Mouse (Mus musculus): ENCODE results near the gene Cmip.

Cmip gene

DNA sequence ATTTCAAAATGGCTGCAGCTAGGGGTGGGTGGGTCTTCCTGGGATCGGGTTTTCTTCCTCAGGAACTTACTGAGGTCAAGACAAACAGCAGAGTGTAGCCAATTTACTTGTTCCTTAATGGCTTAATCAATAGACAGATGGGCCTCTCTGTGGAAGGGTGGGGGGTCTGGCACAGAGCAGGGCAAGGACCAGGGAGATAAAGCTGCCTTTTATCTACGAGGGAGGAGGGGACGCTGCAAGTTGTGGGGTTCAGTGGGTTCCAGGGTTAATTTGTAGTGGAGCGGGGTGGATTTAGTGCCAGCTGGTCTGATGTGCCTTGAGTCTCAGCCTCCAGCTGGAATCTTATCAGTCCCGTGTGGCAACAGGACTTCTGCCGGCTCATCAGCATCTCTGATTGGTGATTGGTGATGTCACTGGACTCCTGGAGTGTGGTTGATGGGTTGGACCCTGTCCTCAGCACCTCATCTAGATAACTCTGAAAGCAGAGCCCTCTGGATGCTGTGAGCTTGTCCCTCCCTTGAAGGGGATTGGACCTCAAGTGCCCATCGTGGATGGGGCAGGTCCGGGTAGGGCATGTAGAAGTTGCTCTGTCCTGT is 65.9 kb downstream of the Cmip start:
- no peak for DNase-seq (ENCODE audit: low read depth, low spot score)

DNA sequence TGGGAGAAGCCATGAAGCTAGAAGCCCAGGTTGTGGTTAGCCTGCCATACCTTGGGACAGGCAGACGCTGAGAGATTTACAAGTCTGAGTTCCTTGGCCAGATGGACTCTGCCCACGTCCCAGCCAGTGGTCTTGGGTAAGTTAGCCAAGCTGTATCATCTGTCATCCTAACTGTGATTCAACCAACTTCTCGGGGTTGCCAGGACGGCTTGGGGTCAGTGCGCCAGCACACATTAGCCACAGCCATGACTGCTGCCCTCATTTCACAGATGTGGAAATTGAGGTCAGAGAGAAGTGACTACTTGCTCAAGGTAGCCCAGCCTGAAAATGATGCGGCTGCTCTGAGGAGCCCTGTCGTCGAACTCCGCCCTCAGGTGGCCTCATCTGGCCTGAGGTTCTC is 68.0 kb downstream of the Cmip start:
- DNase-seq (ENCODE audit: low read depth, low spot score) = no peak

- DNase-seq (ENCODE audit: low read depth, low spot score) = no peak
These were observed 69.9 kb downstream of the Cmip start for GRCm38 (mm10) chr8:117326735-117327134.

DNA sequence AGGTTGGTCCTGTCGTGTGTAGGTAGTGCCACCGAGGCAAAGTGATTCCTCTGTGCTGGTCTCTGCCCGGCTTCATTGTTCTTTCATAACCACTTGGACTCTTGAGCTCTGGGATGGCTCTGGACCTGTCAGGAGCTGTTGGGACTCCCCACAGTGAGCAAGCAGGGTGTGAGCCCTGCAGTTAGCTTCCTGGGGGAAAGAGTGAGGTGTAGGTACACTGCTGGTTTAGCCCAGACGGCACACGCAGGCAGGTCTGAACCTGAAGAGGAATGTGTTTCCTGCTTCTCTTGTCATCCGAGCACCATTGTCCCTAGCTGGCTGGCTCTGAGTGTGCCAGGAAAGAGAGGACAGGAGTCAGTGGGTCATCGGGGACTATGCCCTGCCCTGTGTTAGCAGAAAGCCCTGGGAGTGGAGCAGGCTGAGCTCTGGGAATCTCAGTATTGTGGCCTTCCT is 70.5 kb downstream of the Cmip start:
- no peak for DNase-seq (ENCODE audit: low read depth, low spot score)

DNA sequence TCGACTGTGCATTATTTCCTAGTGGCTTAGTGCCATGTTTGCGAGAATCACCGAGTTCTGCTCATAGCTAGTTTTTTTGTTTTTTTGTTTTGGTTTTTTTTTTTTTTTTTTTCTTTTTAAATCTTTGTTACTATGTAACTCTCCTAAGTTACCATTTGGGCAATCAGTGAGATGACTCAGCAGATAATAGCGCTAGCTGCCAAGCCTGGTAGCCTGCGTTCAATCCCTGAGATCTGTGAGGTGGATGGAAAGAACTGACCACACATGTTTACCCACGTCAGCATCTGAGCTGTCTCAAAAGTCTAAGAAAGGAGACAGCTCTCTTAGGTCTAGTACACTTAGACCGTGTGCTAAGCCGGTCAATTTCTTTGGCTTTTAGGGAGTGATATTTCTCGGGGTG is 71.9 kb downstream of the Cmip start:
- DNase-seq (ENCODE audit: low read depth, low spot score) = no peak

- no peak for DNase-seq (ENCODE audit: low read depth, low spot score)
These were observed 72.3 kb downstream of the Cmip start for GRCm38 (mm10) chr8:117329167-117329566.

DNA sequence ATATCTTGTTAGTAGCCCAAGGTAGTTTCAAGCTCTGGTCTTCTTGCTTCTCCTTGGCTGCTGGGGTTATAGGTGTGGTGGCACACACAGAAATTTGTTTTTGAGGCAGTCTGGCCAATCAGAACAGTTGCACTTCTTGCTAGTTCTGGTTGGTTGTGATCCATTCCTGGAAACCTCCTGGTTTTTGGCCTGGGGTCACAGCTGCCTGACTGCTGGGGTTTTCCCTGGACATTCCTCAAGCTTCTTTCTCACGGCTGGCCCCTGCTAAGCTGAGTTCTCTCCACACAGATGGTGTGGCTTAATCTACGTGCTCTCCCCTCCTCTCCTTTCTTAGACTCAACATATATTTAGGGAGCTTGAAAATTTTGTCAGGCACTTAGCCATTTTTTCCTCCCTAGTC is 73.0 kb downstream of the Cmip start:
- DNase-seq (ENCODE audit: low read depth, low spot score) = no peak

- no peak for DNase-seq (ENCODE audit: low read depth, low spot score)
These were observed 75.6 kb downstream of the Cmip start for GRCm38 (mm10) chr8:117332229-117333010.

GRCm38 (mm10) chr8:117333619-117334018 is 76.8 kb downstream of the Cmip start:
- no peak for DNase-seq (ENCODE audit: low read depth, low spot score)

DNA sequence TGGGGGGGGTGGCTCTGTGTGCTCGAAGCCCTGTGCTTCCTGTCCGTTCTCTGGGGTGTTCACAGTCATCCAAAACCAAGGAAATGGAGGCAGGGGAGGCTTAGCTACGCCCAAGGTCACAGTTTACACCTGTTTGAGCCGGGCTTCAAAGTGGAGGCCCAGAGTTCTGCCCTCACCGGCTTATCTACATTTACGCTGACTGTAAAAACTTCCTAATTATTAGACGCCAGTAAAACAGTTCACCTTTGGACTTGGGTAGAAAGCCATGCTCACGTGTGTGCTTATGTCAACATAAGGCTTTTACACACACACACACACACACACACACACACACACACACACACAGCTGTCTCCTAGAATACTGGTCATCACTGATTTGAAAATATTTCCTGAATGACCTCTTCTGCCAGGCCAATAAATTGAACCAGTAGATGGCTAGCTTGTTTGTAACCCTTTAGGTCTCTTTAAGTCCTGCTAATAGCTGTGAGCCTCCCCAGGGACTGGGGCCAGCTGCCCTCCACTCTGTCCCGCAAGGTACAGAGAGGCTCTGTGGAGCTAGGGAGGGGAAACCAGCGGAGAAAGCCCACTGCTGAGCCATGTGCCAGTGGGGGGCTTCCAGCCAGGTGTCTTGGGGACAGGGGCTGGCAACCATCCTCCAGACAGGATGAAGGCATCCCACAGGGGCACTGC is 77.3 kb downstream of the Cmip start:
- no peak for DNase-seq (ENCODE audit: low read depth, low spot score)

GRCm38 (mm10) chr8:117334748-117335393 is 78.0 kb downstream of the Cmip start:
- no peak for DNase-seq (ENCODE audit: low read depth, low spot score)

DNA sequence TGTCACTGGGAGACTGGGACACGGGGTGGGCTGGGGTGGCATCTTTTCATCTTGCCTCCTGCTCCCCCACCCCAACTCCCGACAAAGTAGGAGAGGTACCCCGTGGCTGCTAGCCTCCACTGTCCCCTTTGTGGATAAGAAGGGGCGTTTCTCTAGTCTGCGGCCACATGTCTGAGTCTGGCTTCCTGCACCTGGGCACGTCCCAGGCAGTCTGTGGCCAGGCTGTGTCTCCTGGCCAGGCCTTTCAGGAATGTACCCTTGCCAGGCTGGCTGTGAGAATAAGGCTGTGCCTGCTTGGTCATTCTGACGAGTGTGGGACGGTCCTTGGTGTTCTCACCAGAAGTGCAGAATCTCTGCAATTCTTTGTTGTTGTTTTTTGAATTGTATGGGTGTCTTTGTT is 78.6 kb downstream of the Cmip start:
- no peak for DNase-seq (ENCODE audit: low read depth, low spot score)

DNA sequence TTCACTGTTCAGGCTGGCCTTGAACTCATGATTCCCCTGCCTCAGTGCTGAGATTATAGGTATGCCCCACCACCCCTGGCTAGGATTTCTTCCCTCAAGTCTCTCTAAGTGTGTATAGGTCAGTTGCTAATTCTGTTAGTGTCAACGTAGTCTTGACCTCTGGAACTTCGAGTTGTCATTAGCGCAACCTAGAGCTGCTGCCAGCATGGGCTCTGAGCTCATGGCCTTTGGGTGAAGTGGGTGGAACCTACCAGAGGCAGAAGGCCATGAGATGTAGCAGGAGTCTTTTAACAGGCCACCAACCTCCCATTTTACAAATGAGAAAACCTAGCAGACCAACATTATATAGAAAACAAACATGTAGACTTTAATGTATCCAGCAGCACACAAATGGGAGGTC is 80.3 kb downstream of the Cmip start:
- DNase-seq (ENCODE audit: low read depth, low spot score) = no peak

DNA sequence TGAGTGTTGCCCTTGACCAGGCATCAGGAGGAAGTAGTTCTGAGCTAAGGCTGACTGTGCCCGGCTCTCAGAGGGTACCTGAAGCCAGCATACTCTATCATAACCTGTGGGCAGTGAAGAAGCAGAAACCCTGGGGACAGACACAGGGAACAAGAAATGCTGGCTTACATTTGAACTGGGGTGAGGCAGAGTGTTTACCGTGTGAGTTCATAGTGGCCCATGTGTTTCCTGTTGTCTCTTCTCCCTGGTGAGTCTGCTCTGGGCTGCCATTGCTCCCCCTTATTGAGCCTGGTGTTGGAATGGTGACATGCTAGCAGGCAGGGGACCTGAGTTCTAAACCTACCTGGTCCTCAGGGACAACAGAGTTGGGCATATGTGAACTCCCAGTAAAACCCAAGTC is 81.8 kb downstream of the Cmip start:
- no peak for DNase-seq (ENCODE audit: low read depth, low spot score)

- DNase-seq (ENCODE audit: low read depth, low spot score) = no peak
These were observed 82.6 kb downstream of the Cmip start for GRCm38 (mm10) chr8:117339296-117339957.

DNA sequence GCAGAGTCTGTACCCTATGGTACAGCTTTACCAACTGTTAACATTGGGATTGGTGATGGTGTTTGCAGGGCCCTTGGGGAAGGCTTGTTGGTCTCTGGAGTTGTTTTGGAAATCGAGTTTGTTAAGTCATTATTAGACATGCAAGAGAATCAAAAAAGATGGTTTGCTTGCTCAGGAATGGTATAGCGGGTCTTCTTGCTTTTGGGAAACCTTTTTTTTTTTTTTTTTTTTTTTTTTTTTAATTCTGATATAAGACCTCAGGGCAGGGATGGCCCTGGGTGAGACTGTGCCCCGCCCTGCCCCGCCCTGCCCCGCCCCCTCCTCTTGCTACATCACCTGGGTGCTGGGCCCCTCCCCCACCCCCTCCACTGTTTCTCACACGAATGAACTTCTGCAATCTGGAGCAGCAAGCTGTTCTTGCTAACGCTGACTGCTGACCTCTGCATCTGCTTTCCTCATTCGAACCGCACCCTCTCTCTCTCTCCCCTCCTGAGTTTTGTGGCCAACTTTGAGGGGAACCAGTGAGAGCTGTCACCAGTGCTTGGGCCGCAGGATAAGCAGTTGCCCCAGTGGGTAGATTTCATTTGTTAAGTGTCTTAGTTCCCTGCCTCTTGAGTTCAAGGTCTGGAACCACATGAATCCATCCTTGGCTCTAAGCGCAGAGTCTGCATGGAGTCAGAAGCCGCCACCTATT is 83.2 kb downstream of the Cmip start:
- DNase-seq (ENCODE audit: low read depth, low spot score) = no peak

GRCm38 (mm10) chr8:117340800-117341199 is 83.9 kb downstream of the Cmip start:
- DNase-seq (ENCODE audit: low read depth, low spot score) = no peak

- no peak for DNase-seq (ENCODE audit: low read depth, low spot score)
These were observed 86.0 kb downstream of the Cmip start for GRCm38 (mm10) chr8:117342735-117343385.

DNA sequence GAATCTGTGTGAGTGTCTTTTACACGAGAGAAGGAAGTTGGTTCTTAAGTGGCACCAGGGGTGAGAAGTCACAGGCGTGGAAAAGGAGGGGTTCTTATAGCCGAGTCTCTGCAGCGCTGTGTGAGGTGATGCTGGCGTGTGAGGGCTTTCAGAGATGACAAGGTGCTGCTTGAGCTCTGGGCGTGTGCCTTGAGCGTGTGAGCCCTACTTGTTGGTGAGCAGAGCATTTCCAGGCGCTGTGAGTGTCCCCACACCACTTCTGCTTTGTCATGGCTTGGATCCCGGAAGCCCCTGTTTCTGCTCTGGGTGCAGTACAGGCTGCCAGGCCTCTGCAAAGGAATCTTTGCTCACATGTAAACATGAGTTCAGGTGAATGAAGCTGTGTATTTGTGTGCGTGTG is 86.6 kb downstream of the Cmip start:
- DNase-seq (ENCODE audit: low read depth, low spot score) = no peak

- no peak for DNase-seq (ENCODE audit: low read depth, low spot score)
These were observed 88.0 kb downstream of the Cmip start for GRCm38 (mm10) chr8:117344899-117345298.

DNA sequence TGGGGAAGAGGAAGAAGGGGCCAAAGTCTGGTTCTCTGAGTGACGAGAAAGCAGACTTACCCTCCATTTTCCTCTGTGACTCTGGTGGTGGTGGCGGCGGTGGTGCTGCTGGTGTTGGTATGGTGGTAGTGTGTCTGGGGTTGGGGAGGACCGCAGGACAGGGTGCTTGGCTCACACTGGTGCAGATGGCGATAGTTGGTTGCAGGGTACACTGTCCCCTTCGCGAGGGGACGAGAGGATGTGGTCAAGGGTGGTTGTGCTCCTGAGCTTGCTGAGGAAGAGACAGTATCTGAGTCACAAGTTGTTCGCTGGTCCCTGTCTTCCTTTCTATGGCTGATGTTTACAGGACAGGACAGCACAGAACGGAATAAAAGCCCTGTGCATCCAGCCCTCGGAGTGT is 88.5 kb downstream of the Cmip start:
- no peak for DNase-seq (ENCODE audit: low read depth, low spot score)

Data from CD4-positive, CD25-positive, alpha-beta regulatory T cell, adult 2 months (primary cell).